Mouse (Mus musculus) lung, adult 2 months (tissue): Measurements from ENCODE around the gene Gm17509.

ENCODE experiments used
- CTCF ChIP-seq: fragments of 200-500 bp; IDR thresholded peaks from 2 replicates; pipeline ENCODE4 v1.5.1; 2011; ENCODE audit warnings: mild to moderate bottlenecking, low read length, control low read depth; ENCODE audit not compliant: insufficient read depth
- POLR2A ChIP-seq: fragments of 200-500 bp; IDR thresholded peaks from 2 replicates; pipeline ENCODE4 v1.6.1; 2011; ENCODE audit warnings: low read depth, mild to moderate bottlenecking, control low read depth, low read length, borderline replicate concordance; ENCODE audit errors: extremely low read depth

- no peak for TF ChIP-seq CTCF
- TF ChIP-seq POLR2A = no peak
Measured at GRCm38 (mm10) chr13:117235530-117236212, 14.8 kb upstream of the Gm17509 start.
